Mouse (Mus musculus): ENCODE results near the gene D230025D16Rik.
"Not testable (repeated sequence)": the region's sequence is repeated elsewhere in the genome, so short reads cannot be mapped to it uniquely, and the experiment has no call there.

The D230025D16Rik gene

DNA sequence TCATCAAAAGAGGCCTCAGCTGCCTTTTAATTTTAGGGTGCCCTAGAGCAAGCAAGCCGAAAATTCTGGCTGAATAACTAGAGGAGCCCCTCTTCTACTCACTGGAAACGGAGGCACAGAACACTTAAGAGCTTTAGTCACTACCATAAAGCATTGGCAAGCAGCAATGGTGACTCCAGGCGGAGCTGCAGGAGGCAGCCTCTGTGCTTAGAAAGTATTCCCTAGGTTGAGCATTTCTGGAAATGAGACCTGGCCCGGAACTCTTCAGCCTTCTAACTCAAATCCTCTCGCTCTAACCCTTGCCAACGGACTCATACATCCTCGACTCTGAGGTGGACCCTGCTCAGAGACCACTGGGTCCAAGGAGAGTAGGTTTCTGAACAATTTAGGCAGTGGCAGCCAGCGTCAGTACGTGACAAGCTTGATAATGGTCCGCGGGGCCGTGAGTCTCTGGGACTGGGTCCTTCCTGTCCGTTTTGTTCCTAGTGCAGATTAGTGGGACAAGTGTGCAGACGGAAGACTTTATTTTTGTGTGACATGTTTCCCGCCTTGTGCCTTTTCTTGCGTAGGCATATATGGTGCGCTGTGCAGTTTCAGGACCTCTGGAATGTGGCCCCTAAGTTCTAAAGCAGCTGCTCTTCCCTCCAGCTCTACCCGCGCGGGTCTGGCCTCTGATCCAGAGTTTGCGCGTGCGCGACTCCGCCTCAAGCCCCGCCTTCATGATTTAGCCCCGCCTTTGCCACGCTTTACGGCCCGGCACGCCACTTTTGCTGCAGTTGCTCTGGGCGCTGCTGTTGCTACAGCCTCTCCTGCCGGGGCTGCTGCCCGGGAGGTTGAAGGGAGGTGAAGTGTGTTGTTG is at the start of gene D230025D16Rik:
Gene D230025D16Rik, plus strand, starts transcription at position 733 of the 859 bp plus-strand sequence.
- DNase-seq (ENCODE audit: extremely low spot score): peak; percentile 98

DNA sequence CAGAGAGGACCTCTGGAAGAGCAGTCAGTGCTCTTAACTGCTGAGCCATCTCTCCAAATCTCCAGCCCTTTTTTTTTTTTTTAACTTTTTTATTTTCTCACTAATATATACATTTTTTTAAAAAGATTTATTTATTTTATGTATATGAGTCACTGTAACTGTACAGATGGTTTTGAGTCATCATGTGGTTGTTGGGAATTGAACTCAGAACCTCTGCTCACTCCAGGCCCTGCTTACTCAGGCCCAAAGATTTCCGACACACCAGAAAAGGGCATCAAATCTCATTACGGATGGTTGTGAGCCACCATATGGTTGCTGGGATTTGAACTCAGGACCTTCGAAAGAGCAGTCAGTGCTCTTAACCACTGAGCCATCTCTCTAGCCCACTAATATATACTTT is 49.7 kb upstream of the D230025D16Rik start:
- DNase-seq (ENCODE audit: extremely low spot score): not testable (repeated sequence)

DNA sequence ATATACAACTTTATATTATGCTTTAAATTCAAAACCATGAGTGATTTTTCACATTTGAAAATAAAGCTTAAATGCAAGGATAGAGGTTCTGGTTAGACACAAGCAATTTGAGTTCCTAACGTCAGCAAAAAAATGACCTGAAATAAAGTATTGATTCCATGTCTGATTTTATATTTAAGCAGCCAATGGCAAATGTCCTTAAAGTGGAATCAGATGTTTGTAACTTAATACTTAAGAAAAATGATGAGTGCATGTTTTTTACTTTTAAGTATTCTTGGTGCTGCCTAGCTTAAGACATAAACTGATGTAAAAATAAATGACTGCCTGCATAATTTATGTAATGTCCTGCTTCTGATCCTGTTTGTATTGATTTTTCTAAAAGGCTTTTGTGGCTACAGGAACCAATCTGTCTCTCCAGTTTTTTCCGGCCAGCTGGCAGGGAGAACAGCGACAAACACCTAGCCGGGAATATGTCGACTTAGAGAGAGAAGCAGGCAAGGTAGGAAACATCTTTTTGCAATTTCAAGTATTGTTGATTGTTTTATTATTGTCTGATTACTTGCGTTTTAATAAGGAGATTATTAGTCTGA is 46.6 kb upstream of the D230025D16Rik start:
- no peak for DNase-seq (ENCODE audit: extremely low spot score)

DNA sequence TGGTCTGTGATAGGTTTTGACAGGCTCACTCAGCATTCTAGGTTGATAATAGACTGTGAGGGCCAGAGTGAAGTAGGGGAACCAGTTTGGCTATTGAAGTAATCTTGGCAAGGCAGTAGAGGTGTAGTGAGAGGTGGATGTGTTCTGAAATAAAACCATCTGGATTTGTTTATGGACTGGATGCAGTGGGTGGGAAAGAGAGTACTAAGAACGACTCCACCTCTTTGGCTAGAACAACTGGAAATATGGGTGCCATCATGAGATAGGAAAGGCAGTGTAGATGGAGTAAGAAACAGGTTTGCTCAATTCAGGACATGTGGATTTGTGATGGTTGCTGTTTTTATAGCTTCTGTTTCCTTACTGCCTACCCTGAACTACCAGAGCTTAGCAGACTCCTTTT is 42.7 kb upstream of the D230025D16Rik start:
- DNase-seq (ENCODE audit: extremely low spot score): no peak

DNA sequence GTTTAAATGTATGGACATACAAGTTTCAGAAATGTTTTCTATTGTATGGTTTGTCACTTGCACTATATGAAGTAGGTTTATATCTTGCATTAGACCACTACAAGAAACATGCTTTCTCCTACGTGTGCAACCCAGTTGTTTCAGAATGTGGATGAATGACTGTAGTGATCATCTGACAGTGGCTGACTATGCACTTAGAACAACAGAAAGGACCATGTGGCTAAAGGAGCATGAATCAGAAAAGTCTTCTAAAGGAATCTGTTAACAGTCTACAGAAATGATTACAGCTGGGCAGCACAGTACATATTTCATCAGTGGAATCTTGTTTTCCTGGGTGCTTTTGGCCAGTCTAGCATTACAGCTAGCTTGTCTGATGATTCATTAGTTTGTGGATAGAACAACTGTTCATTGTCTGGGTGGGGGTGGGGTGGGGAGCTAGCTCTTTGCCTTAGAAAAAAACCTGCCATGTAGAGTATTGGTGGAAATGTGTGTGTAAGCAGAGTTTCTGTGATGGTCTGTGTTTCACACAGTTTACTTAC is 38.4 kb upstream of the D230025D16Rik start:
- no peak for DNase-seq (ENCODE audit: extremely low spot score)

DNA sequence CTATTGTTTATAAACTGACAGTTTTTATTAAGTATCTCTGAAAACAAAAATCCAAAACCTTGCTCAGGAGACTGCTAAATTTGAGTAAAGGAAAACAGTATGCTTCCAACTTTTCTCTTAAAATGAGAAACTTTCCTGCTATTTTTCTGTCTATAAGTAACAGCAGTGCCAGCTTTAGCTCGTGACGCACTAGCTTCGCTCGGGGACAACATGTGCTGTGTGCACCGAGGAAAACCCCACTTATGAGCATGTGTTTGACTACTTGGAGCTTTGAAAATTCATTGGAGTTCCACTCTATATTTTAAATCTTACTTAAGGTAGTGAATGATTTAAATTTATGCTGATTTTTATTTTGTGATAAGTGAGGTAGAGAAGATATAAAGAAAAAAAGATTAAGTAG is 32.8 kb upstream of the D230025D16Rik start:
- no peak for DNase-seq (ENCODE audit: extremely low spot score)

DNA sequence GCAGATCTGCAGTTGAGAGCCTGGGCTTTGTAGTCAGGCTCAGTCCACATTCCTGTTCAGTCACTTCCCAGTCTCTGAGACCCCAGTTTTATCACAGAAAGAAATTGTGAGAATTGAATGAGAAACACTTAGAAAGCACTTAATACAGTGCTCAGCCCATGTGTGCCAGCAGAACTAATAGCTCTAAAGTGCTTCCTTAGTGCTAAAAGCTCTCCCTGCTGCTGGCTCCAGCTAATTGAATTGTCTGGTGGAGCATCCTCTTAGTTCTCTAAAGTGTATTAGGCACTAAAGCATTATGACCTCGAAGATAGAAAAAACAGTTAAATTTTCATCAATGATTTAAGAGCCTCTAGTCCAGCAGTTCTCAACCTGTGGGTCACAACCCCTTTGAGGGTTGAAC is 19.2 kb upstream of the D230025D16Rik start:
- no peak for DNase-seq (ENCODE audit: extremely low spot score)

DNA sequence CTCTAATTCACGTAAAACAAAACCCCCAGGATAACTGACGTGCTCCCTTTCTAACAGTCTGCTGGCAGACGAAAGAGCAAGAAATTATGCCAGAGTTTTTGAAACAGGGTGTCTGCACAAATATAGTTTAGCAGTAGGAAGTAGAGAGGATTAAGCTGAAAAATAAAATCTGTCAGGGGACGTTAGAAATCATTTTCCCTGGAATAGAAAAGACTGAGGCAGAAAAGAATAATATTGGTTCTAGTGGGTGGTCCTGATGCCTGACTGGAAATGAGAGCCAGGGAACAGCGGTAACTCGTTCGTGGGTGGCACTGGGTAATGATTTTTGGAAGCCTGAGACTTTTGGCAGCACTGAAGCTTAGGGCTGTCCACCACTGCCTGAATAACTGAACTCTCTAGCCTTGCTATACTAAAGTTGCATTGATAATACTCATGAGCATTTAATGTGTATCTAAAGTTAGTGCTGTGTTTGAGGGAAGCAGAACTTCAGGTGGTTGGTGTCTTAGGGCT is 18.1 kb upstream of the D230025D16Rik start:
- no peak for DNase-seq (ENCODE audit: extremely low spot score)

DNA sequence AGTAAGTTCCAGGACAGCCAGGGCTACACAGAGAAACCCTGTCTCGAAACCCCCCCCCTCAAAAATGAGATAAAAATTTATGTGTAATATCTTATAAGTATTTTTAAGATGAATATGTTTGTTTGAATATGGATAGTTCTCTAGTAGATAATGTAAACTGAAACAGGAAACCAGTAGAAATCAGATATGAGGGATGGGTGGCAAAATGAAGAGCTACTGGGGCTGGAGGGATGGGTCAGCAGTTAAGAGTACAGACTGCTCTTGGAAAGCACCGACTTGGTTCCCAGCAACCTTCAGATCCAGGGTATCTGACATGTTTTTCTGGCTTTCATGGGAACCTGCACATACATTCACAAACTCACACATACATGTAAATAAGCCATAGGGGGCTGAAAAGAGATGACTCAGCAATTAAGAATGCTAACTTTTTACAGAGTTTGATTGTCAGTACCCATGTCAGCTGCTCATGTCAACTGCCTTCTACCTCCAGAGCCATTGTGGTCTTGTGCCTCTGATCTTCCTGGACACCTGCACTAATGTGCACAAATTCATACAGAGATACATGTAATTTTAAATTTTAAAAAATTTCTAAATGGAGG is 17.2 kb upstream of the D230025D16Rik start:
- no peak for DNase-seq (ENCODE audit: extremely low spot score)

DNA sequence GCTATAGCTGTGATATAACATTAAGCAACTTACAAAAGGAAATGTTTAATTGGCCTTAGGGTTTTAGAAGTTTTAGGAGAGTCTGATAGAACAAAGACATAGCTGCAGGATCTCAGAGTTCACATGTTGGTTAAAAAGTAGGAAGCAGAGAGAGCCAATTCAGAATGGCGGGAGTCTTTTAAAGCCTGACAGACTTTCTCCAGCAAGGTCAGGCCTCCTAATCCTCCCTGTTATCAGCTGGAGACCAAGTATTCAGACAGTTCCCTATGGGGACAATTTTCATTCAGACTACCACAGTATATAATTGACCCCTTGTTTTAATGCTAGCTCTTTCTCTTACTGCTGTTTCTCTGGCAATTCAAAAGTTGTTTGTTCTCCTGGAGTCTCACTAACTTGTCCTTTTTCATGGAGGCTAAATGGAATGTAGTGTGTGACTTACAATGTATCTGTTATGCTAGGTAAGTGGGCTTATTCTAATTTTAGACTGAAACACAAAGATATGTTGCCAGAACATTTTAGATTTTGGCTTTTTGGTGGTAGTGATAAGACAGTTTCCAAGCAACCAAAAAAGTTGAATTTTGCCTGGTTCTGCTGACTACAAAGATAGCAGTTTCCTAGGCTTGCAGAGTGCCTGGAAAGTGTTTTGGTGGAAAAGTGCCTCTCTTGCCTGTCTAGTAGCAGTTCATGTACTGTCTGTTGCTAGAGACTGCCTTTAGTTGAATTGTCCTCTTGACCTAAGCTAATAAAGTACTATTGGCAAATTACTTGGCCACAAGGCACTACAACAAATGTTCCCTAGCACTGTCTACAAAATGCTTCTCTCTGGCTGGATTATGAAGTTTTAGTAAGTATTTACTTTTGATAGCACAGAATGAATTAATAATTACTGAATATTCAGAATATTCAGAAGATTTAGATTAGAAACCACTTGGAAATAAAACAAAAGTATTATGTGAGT is 15.5 kb upstream of the D230025D16Rik start:
- no peak for DNase-seq (ENCODE audit: extremely low spot score)

DNA sequence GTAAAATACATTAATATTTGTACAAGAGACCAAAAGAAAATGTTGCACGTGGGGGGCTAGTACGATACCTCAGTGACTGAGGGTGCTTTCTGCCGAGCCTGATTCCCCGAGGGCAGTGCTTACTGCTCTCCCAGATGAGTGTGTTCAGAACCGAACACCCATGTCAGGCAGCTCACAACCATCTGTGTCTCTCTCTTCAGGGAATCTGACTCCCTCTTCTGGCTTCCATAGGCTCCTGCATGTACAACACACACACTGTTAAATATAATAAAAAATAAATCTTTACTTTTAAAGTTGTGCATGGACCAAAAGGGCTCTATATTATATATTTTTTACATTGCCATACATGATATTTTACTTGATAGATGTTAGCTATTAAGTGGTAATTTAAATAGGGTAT is 10.8 kb upstream of the D230025D16Rik start:
- no peak for DNase-seq (ENCODE audit: extremely low spot score)

DNA sequence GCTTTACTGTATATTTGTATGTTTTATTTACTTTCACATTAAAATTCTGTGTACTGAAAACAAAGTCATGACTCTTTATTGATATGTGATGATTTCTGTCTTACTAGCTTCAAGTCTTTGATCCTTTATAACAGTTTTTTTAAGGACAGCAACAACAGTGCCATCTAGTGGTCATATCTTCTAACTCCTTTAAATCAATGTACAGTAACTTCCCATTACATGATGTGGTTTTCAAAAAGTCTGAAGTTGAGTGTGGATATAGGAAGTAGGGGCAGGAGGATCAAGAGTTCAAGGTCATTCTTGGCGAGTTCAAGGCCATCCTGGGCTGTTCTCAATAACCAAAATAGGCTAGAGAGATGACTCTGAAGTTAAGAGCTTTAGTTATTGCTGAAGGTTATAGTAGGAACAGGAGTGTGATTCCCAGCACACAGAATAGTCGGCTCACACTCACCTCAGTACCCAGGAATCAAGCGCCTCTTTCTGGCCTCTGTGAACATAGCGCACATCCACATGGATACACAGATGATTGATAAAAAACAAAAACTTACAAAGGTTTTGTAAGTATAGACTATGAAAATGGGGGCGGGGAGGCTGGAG is 6.9 kb upstream of the D230025D16Rik start:
- DNase-seq (ENCODE audit: extremely low spot score): peak; percentile 31

DNA sequence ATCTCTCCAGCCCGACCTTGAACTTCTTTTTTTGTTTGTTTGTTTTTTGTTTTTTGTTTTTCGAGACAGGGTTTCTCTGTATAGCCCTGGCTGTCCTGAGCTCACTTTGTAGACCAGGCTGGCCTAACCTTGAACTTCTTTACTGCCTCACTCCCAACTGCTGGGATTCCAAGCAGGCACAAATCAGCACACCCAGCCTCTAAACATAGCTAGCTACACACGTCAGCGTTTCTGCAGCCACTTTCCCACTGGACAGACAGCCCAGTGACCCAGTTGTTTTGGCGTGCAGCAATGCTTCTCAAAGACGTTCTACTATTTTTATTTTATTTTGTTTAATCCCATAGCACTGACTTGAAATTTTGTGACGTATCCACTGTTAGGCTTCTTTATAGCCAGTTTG is 1.1 kb upstream of the D230025D16Rik start:
- DNase-seq (ENCODE audit: extremely low spot score): no peak

DNA sequence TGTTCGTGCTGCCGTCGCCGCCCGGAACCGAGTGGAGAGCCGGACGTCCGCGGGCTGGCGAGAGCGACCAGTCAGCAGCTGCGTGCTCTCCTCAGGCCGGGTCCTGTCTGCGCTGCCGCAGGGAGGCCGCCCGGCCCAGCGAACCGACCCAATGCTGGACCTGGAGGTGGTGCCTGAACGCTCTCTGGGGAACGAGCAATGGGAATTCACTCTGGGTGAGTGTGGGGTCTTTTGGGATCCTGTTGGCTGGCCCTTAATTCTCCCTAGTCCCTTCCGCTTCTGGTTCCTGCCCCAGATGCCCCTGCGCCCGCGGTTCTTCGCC is 288 bp downstream of the D230025D16Rik start:
- DNase-seq (ENCODE audit: extremely low spot score): no peak

DNA sequence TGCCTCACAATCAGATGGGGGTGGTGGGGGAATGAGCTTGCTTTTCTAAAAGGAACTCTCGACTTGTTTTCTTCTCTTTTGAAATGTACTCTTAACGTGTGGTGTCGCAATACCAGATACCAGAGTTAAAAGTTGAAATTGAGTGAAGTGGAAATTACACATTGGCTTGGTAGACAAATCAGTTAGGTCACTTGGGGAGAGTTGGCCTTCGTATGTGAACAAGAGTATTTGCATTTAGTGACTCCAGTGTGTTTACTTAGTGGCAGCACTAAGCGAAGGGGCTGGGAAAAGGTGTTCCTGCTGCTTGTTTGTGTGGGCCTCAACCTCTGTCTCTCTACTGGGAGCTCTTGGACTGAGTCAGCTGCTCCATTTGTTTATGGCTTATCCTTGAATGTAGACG is 972 bp downstream of the D230025D16Rik start:
- no peak for DNase-seq (ENCODE audit: extremely low spot score)

DNA sequence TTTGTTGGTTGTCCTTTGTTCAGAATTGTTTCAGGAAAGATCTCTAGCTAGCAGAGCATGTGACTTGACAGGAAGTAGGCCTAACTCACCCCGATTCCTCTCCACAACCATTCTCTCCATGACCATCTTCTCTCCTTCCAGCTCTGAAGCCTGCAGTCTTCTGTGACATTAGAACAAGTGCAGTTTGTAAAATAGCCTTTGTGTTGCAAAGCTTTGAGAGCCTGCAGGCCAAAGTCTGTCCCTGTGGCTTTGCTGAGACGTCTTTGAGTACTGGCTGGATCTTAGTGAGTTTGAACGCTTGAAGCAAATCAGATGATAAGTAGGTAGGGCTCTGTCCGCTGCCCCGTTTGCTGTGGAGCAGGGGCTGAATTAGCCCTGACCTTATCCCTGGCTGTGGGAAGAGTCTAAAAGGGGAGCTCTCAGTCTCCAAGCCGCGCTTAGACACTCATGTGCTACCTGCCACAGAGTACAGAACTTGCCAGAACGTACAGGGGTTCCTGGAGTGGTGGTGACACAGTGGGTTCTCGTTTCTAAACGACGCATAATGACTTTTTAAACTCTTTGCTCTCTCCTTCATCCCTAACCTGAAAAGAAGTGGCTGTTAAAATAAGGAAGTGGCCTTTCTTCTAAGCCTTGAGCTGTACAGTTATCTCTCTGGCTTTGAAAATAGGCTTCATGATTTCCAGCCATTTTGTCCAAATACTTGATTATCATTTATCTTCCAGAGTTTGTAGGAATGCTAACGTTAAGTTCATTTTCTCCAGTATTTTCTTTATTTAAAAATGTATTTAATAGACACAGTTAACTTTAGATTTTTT is 6.8 kb downstream of the D230025D16Rik start:
- DNase-seq (ENCODE audit: extremely low spot score): no peak

DNA sequence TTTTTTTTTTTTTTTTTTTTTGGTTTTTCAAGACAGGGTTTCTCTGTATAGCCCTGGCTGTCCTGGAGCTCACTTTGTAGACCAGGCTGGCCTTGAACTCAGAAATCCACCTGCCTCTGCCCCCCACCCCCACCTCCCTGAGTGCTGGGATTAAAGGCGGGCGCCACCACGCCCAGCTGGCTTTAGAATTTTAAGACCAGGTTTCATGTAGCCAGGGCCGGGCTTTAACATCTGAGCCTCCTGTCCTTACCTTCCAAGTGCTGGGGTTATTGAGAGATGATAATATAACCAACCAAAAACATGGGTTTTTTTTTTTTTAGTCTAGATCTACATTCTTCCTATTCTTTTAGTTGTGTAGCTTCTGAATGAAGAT is 7.4 kb downstream of the D230025D16Rik start:
- not testable (repeated sequence) for DNase-seq (ENCODE audit: extremely low spot score)

DNA sequence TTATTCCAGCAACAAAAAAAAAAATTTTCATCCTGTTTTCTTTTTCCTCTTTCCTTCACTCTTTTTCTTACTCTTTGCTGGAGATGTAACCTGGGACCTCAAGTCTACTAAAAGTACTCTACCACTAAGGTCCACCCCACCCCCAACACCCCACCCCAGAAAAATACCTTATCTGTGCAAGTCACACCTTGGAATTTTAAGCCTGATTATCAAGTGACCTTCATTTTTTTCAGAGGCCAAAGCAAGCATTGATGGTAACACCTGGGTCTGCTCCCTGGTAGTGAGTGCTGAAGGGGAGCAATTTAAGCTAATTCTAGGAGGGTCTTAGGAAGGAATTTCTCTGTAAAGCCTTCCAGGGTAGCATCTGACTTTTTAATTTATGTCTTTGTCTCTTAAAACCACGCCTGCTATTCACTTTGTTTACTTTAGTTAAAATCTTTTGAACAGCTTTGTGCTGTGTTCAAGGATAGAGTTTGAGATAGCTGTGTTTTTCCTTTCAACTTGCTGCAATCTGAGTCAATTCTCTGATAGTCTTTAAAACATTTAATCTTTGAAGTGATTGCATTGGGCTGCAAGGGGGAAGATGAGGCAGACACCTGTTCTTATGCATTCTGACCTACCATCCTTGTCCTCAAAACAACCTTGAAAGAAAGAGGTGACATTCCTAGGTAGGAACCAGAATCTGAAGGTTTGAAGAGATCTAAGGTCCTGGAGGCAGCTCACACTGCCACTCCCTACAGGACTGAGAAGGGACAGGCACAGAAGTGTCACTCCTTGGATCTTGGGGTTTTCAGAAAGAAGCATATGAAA is 8.4 kb downstream of the D230025D16Rik start:
- no peak for DNase-seq (ENCODE audit: extremely low spot score)

DNA sequence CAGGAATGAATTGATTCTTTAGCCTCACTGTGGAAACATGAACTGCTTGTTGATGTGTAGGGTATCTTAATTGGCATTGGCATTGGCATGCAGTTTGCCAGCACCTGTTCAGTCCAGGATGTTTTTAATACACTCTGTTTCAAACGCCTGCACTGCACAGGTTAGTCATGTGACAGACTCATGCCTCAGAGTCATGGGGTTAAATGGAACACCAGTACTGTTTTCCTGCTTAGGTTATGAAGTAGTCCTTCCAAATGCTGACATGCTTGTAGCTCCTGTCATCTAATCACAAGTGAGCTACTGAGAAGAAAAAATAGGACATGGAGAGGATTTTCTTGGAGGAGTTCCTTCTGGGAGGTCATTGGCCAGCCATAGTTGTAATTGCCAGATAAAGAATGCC is 10.3 kb downstream of the D230025D16Rik start:
- no peak for DNase-seq (ENCODE audit: extremely low spot score)

Data from embryo, embryonic 9.5 days (tissue).